Mouse (Mus musculus): Measurements from ENCODE around the gene Zmiz1.

DNA sequence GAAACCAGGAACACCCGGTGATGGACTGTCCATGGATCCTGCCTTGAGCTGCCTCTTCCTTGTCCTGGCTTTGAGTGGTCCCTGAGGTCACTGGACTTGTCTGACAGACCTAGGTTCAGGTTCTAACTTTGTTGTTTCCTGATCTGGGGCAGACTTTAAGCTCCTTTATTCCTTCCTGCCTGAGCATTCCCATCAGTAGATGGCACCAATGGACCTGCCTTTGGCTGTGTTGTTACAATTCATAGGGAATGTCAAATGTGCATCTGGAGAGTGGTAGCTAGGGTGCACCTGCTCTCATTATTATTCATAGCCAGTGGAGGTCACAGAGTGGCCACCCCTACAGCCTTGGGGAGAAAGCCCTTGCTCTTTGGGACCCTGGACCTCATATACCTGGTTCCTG lies 99.5 kb downstream of the Zmiz1 start:
- TF ChIP-seq POLR2A (IDR thresholded peaks at IDR 0.05; ENCODE audit: borderline replicate concordance, low read depth, low read length) (no peak), CTCF (IDR thresholded peaks at IDR 0.05; ENCODE audit: low read depth, low read length) (no peak)

Measured in bone marrow macrophage, adult 2 months (primary cell).